Mouse (Mus musculus) G1E (cell line): Measurements from ENCODE around the gene Enox1.

Experiments used
- CTCF ChIP-seq: IDR thresholded peaks from 2 replicates; pipeline ENCODE4 v1.5.1; 2012; ENCODE audit warnings: low read depth, low read length, inconsistent platforms, mixed read lengths
- GATA1 ChIP-seq: IDR thresholded peaks from 2 replicates; pipeline ENCODE4 v1.6.1; 2012; ENCODE audit warnings: borderline replicate concordance, low read length, inconsistent platforms, mixed read lengths
- GATA2 ChIP-seq: IDR thresholded peaks from 2 replicates; pipeline ENCODE4 v1.6.1; 2012; ENCODE audit warnings: low read depth, low read length, inconsistent platforms, borderline replicate concordance
- POLR2AphosphoS5 ChIP-seq: IDR thresholded peaks from 2 replicates; pipeline ENCODE4 v1.6.1; 2012; ENCODE audit warnings: low read depth, low read length, inconsistent platforms; ENCODE audit not compliant: insufficient replicate concordance
- TAL1 ChIP-seq: conservative IDR thresholded peaks from 2 replicates; pipeline ENCODE4 v1.6.1; 2012; ENCODE audit warnings: low read depth, low read length, inconsistent platforms, mixed read lengths

GRCm38 (mm10) chr14:77529621-77530020 is 373.1 kb downstream of the Enox1 start:
- TF ChIP-seq TAL1 (no peak), CTCF (no peak), GATA1 (no peak), POLR2AphosphoS5 (no peak), GATA2 (no peak)
